Mouse (Mus musculus) myocyte (in vitro differentiated cells): ENCODE results near the gene Cmtm4. TPM values are rescaled to one million over a fixed set of nuclear protein-coding genes. Genes with fewer than 3 reads are reported as not detected.

Source experiments
- H3K27me3 ChIP-seq: one replicate; pipeline ENCODE4 v1.6.1; 2011; ENCODE audit not compliant: control insufficient read depth, insufficient read depth, insufficient read length
- H3K36me3 ChIP-seq: one replicate; pipeline ENCODE4 v1.6.1; 2011; ENCODE audit not compliant: control insufficient read depth, insufficient read depth
- H3K4me2 ChIP-seq: one replicate; pipeline ENCODE4 v1.6.1; 2011; ENCODE audit warnings: low read depth, control low read depth
- H3K4me3 ChIP-seq: one replicate; pipeline ENCODE4 v1.5.1; 2011; ENCODE audit warnings: mild to moderate bottlenecking, control low read depth, moderate library complexity
- H3K79me2 ChIP-seq: one replicate; pipeline ENCODE4 v1.6.1; 2011; ENCODE audit not compliant: control insufficient read depth, insufficient read depth
- H3ac ChIP-seq: one replicate; pipeline ENCODE4 v1.6.1; 2011; ENCODE audit not compliant: control insufficient read depth, insufficient read length
- CEBPB ChIP-seq: IDR thresholded peaks from 2 replicates; pipeline ENCODE4 v1.6.1; 2011; ENCODE audit warnings: mild to moderate bottlenecking, moderate library complexity; ENCODE audit not compliant: poor library complexity, insufficient read depth, severe bottlenecking
- E2F4 ChIP-seq: IDR thresholded peaks from one replicate; pipeline ENCODE4 v1.6.1; 2011; ENCODE audit warnings: mild to moderate bottlenecking, control low read depth, moderate library complexity; ENCODE audit not compliant: insufficient read depth
- MAX ChIP-seq: IDR thresholded peaks from one replicate; pipeline ENCODE4 v1.6.1; 2011; ENCODE audit warnings: low read depth, mild to moderate bottlenecking, control low read depth
- MYOD1 ChIP-seq, 3 experiments: IDR thresholded peaks; one replicate each; pipeline ENCODE4 v1.6.1; 2011; ENCODE audit warnings: control low read depth in 2 of 3, low read depth in 2 of 3, mild to moderate bottlenecking in 2 of 3, moderate library complexity in 1 of 3; ENCODE audit not compliant: insufficient read length in 2 of 3, control insufficient read depth in 1 of 3
- MYOG ChIP-seq, 3 experiments: IDR thresholded peaks; one replicate each; pipeline ENCODE4 v1.6.1; 2011; ENCODE audit warnings: control low read depth in 2 of 3, low read depth in 2 of 3, mild to moderate bottlenecking in 2 of 3; ENCODE audit not compliant: insufficient read length in 2 of 3, control insufficient read depth in 1 of 3, insufficient read depth in 1 of 3
- POLR2A ChIP-seq: IDR thresholded peaks from one replicate; pipeline ENCODE4 v1.6.1; 2011; ENCODE audit warnings: low read depth, mild to moderate bottlenecking, control low read depth, moderate library complexity; ENCODE audit not compliant: insufficient read length
- POLR2AphosphoS2 ChIP-seq: IDR thresholded peaks from one replicate; pipeline ENCODE4 v1.6.1; 2011; ENCODE audit warnings: low read depth, control low read depth; ENCODE audit not compliant: insufficient read length
- REST ChIP-seq: IDR thresholded peaks from one replicate; pipeline ENCODE4 v1.6.1; 2011; ENCODE audit warnings: mild to moderate bottlenecking, control low read depth, moderate library complexity; ENCODE audit not compliant: insufficient read depth, insufficient read length
- SRF ChIP-seq: IDR thresholded peaks from one replicate; pipeline ENCODE4 v1.6.1; 2011; ENCODE audit warnings: low read depth; ENCODE audit not compliant: control insufficient read depth, insufficient read length
- TCF12 ChIP-seq: IDR thresholded peaks from one replicate; pipeline ENCODE4 v1.6.1; 2011; ENCODE audit warnings: mild to moderate bottlenecking, control low read depth; ENCODE audit not compliant: poor library complexity, insufficient read depth, severe bottlenecking
- TCF3 ChIP-seq: IDR thresholded peaks from one replicate; pipeline ENCODE4 v1.6.1; 2011; ENCODE audit warnings: low read depth, control low read depth; ENCODE audit not compliant: insufficient read length
- USF1 ChIP-seq: IDR thresholded peaks from one replicate; pipeline ENCODE4 v1.6.1; 2011; ENCODE audit warnings: low read depth, mild to moderate bottlenecking, control low read depth, moderate library complexity
- polyA plus RNA-seq: library from polyadenylated mRNA; unstranded; fragments of >200 nt; fragmentation: generic; extraction: Trizol; gene quantifications from one replicate; pipeline ENCODE4 v1.2.1, GENCODE M21; 2012; ENCODE audit warnings: missing spikeins

Cmtm4 gene
- 5.5 TPM for polyA plus RNA-seq

DNA sequence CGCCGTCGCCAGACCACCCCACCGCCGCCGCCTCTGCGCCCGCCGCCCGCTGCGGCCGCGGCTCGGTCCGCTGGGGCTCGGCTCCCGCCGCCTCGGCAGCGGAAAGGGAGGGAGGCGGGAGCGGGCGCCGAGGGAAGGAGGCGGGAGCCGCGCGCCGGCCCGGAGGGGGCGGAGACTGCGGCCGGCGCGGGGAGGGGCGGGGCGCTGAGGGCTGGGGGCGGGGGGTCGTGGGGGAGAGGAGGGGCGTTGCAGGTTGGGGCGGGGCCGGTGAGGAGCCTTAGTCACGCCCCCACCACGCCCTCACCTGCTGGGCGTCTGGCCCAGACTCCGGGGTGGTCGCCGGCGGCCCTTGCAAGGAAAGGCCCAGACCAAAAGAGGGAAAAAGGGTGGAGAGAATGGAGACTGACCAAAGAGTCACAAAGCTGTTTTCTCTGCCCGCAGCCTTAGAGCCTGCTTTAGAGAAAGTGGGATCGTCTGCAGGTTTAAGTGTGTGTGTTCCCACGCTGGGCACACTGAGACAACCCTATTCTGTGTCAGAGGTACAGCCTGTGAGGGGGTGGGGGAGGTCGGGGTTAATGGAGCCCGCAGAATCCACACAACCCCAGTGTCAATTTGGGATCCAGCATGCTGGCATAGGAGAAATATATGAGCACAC is at the start of gene Cmtm4:
TSS of gene Cmtm4 (minus strand) at position 105 of the 655 bp plus-strand sequence.
- TF ChIP-seq E2F4 (peak; percentile 18), POLR2AphosphoS2 (peak; percentile 64), REST (no peak), TCF12 (no peak), POLR2A (peak; percentile 71), CEBPB (no peak), SRF (no peak)
- no peaks in the 10 kb centered on the region for H3K36me3 ChIP-seq
- H3K4me2 ChIP-seq, result peak within 1 kb of the TSS; percentile 83
- peak within 1 kb of the TSS; percentile 29 for H3ac ChIP-seq
- H3K27me3 ChIP-seq, result no peaks in the 10 kb centered on the region
- peak within 1 kb of the TSS; percentile 29 for H3K4me3 ChIP-seq
- H3K79me2 ChIP-seq, result peaks cover 6% of the 10 kb centered on the region

DNA sequence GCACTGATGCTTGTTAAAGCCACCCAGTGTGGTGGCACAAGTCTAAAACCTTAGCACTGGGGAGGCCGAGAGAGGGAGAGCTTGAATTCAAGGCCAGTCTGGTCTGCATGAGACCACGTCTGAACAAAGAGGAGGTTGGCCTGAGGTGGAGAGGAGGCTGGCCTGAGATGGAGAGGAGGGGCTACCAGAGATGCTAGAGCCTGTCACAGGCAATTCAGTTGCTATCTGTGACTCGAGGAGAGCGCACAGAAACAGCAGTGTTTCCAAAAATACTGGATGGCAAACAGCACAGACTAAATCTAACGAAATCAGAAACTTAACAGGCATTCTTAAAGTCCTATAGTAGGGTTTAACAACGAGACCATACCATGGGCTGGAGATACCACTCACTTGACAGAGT is 49.6 kb upstream of the Cmtm4 start:
- peaks cover 23% of the 10 kb centered on the region for H3K79me2 ChIP-seq
- no peak overlapping the region for H3K4me2 ChIP-seq
- peaks cover 6% of the 10 kb centered on the region for H3K36me3 ChIP-seq
- no peak for TF ChIP-seq POLR2AphosphoS2
- no peak for TF ChIP-seq E2F4
- no peak for TF ChIP-seq USF1
- no peak overlapping the region for H3K4me3 ChIP-seq
- H3K27me3 ChIP-seq, result no peaks in the 10 kb centered on the region
- no peak overlapping the region for H3ac ChIP-seq

DNA sequence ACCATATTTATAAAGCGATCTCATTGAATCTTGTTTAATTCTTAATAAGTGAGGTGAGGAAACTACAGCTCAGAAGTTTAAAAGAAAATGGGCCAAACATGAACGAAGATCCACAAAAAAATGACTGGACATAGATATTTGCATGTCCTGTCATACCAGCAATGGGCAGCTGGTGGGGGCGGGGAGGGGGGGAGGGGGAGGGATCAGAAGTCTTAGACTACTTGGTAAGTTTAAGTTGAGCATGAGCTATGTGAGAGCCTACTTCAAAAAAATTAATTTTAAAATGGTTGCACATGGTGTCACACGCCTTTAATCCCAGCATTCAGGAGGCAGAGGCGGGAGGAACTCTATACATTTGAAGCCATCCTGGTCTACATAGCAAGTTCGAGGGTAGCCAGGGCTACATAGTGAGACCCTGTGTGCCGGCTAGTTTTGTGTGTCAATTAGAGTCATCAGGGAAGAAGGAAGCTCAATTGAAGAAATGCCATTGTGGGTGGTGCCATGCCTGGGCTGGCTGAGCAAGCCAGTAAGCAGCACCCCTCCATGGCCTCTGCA is 47.6 kb upstream of the Cmtm4 start:
- no peaks in the 10 kb centered on the region for H3K27me3 ChIP-seq
- H3K79me2 ChIP-seq, result peaks cover 43% of the 10 kb centered on the region
- peak overlapping the region; percentile 35 for H3K4me2 ChIP-seq
- H3ac ChIP-seq, result peak overlapping the region; percentile 92
- H3K36me3 ChIP-seq, result peaks cover 27% of the 10 kb centered on the region
- peak overlapping the region; percentile 86 for H3K4me3 ChIP-seq
- TF ChIP-seq MYOG (IDR thresholded peaks at IDR 0.05; ENCODE audit: control insufficient read depth in 1 of 3, insufficient read depth in 1 of 3, insufficient read length in 2 of 3, low read depth in 2 of 3) (no peak), REST (no peak), MYOD1 (IDR thresholded peaks at IDR 0.05; ENCODE audit: control insufficient read depth in 1 of 3, insufficient read length in 2 of 3, low read depth in 2 of 3) (no peak), TCF12 (no peak), E2F4 (no peak), USF1 (no peak), POLR2A (no peak), CEBPB (no peak), SRF (no peak), POLR2AphosphoS2 (no peak), TCF3 (no peak), MAX (no peak)

- H3K4me3 ChIP-seq, result peak within 1 kb of the TSS; percentile 86
- TF ChIP-seq MYOG (IDR thresholded peaks at IDR 0.05; ENCODE audit: control insufficient read depth in 1 of 3, insufficient read depth in 1 of 3, insufficient read length in 2 of 3, low read depth in 2 of 3) (peak in 1 of 3 experiments; percentile 63), TCF3 (peak; percentile 27), TCF12 (no peak), SRF (no peak), USF1 (no peak), MYOD1 (IDR thresholded peaks at IDR 0.05; ENCODE audit: control insufficient read depth in 1 of 3, insufficient read length in 2 of 3, low read depth in 2 of 3) (peak in 1 of 3 experiments; percentile 43), MAX (peak; percentile 96), REST (no peak), E2F4 (no peak), POLR2AphosphoS2 (peak; percentile 69), CEBPB (no peak), POLR2A (peak; percentile 79)
- peaks cover 43% of the 10 kb centered on the region for H3K79me2 ChIP-seq
- no peaks in the 10 kb centered on the region for H3K27me3 ChIP-seq
- peaks cover 34% of the 10 kb centered on the region for H3K36me3 ChIP-seq
- H3K4me2 ChIP-seq, result peak within 1 kb of the TSS; percentile 89
- H3ac ChIP-seq, result peak within 1 kb of the TSS; percentile 92
Measured at GRCm38 (mm10) chr8:104442299-104443124, 46.9 kb upstream of the Cmtm4 start, which contains the start of gene Dync1li2. Gene Dync1li2, minus strand, starts transcription at chr8:104443047.
